Mouse (Mus musculus) neutrophil, adult 5-6 weeks (primary cell): Measurements from ENCODE around the gene Amtn. TPM values are rescaled to one million over a fixed set of nuclear protein-coding genes. Genes with fewer than 3 reads are reported as not detected.
"Not testable (repeated sequence)": the region's sequence is repeated elsewhere in the genome, so short reads cannot be mapped to it uniquely, and the experiment has no call there.

Experiments
- ATAC-seq: fragments of 151-379, 151-347 bp; 2 replicates; pipeline ENCODE4 v1.8.0; 2017; ENCODE audit warnings: mild to moderate bottlenecking, moderate TSS enrichment; ENCODE audit not compliant: insufficient number of reproducible peaks, poor library complexity, low FRiP score, severe bottlenecking; ENCODE audit errors: extremely low read depth
- total RNA-seq: library from RNA; stranded (forward); fragments of 200-1000 nt; gene quantifications from 2 replicates; pipeline ENCODE4 v1.2.3, GENCODE M21; 2017

The Amtn gene
- total RNA-seq = not detected in 2 replicates

GRCm38 (mm10) chr5:88375808-88376207 is at the start of gene Amtn:
Amtn (plus strand) TSS chr5:88376108.
- no peak for ATAC-seq

GRCm38 (mm10) chr5:88348533-88348932 is 27.4 kb upstream of the Amtn start:
- ATAC-seq = not testable (repeated sequence)

- no peak for ATAC-seq
These were observed 11.1 kb upstream of the Amtn start for GRCm38 (mm10) chr5:88364768-88365167.

DNA sequence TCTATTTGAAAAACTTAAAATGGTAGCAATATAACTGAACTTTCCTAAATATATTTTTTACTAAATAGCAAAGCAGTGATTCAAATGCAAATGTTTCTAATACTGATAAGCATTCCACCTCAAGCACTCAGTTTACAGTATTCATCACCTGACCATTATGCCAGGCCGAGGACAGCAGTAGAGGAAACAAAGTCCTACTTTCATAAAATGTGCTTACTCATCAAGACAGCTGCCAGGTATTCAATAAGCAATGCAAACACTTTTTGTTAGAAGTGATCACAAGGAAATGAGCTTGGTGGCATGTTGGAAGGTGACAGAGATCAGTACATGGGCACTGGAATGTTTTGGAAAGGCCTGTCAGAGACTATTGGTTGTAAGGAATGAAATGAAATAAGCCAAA is 9.0 kb upstream of the Amtn start:
- ATAC-seq = no peak

DNA sequence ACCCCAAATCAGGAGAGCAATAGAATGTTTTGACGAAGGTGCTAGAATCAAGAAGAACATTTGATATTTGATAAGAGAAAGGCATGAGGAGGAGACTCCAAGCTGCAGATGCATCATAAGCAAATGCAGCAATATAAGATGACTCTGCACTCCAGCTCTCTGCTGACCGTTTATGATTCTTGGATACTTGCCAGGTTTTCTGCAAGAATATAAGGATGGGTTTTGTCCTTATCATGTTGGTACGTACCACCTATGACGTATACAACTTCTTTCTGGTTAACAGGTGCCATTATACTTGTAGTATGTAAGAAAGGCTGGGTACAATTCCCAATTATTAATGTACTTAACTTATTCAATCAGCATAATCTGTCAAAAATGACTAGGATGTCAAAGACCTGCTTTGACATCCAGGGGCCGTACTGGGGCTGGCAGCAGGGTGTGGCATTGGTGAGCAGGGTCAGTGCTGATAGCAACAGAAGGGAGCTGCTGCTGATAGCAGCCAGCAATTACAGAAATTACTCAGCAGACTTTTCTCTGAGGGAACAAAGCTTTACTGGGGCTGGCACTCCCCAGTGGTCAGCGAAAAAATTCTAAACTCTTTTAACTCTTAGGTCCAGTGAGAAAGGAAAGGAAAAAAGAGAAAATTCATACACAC is 5.2 kb upstream of the Amtn start:
- ATAC-seq = no peak

DNA sequence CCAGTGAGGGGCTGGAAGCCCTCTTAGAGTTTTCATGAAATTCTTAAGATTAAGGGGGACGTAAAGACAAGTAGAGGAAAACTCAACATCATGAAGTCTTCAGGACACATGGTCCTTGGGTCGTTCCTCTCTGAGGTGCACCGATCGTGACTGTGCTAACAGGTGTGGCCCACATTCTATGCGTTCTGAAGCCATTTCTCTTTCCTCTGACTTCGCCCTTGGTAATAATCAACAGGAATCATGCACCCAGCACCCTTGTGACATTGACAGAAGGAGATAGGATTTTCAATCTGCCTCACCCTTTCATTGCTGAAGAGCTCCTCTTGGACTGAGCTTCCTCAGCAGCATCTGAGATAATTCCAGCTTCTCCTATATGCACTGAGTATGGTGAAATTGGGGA is 3.3 kb upstream of the Amtn start:
- ATAC-seq = no peak

- ATAC-seq = not testable (repeated sequence)
These were observed 16.1 kb downstream of the Amtn start for GRCm38 (mm10) chr5:88391960-88392359.

DNA sequence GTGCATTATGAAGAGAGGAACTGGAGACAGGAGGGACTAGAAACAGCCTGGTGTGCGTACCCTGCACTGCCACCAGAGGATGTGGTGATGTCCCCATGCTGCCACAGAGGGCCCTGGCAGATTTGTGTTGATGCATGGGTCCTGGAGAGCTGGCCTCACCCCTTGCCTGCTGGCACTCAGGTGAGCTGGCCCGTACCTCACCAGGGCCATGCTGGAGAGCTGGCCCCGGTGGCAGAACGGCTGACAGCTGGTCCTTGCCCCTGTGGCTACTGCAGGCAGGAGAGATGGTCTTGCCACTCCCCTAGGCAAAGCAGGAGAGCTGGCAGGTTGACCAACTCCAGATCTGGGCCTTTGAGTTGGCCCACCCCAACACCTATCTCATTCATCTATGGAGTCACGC is 22.7 kb downstream of the Amtn start:
- no peak for ATAC-seq

DNA sequence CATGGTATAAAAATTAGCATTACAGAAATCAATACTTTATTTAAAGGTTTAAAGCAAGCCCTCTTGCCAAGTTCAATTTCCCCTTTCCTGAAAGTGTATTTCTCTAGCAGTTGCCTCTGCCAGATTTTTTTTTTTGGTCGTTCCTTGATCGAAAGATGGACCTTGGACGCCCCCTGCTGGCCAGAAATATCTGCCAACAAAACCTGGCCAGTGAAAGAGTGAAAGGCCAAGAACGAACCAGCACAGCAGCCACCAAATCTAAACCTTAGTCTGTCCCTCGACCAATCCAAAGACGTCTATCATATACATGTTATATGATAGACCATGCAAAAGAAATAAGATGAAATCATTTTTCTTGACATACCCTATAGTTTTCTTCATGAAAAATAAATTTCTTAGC is 23.9 kb downstream of the Amtn start:
- no peak for ATAC-seq

DNA sequence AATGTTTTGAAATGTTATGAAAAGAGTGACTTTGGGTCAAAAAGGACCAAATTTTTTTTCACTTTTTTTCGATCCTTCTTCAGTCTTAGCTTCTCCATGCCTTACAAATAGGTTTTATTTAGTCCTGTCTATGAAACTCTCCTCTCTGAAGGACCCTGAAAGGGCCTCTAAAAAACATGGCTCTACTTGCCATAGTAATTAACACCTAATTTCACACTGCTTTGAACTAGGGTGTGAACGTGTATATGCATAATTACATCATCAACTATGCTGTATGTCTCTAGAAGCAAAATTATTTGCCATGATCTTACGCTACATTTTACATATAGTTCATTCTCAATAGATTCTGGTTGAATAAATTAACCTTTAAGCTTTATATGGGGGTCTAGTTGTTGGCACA is 25.6 kb downstream of the Amtn start:
- no peak for ATAC-seq

DNA sequence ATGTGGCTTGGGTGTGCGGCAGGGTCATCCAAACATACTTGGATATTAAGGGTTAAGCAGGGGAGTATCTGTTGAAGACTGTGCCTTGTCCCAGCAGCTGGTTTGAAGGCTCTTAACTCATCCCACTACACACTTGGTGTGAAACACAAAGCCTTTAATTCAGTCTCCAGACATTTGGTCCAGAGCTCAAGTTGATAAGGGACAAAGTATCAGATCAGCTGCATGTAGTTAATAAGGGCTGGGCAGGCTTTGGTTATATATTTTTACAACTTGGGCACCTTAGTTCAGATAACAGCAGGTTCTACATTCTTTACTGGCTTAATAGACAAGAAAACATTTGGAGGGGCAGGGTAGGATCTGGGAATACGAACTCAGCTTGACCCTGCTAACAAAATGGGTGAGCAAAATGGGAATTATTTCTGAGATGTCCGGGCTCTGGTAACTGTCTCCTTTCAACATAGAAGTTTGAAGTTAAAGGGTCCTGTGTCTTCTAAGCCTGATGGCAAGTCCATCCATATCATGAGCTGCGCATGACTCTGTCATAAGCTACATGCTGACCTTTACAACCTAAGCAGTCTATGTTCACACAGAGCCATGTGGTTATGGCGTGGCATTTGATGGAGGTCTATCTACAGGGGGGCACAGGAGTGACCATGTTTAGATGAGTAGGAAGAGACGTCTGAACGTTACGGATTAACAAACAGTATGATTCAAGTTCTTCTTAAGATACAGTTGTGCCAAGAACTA is 44.6 kb downstream of the Amtn start:
- ATAC-seq = no peak

- ATAC-seq = not testable (repeated sequence)
These were observed 49.0 kb downstream of the Amtn start for GRCm38 (mm10) chr5:88424892-88425291.

- ATAC-seq = no peak
These were observed 50.8 kb downstream of the Amtn start for GRCm38 (mm10) chr5:88426753-88427152.

Other genes starting within 250 kb of the Amtn start
- gene Gm11115, start 222.0 kb upstream of the Amtn start, total RNA-seq = not detected in 2 replicates
- gene Gm7714, start 107.2 kb upstream of the Amtn start, total RNA-seq = not detected in 2 replicates
- gene Prol1, start 58.8 kb upstream of the Amtn start, total RNA-seq = not detected in 2 replicates
- not detected in 2 replicates for gene Ambn, start 79.9 kb downstream of the Amtn start, total RNA-seq
- not detected in 2 replicates for gene Enam, start 111.9 kb downstream of the Amtn start, total RNA-seq
- 6.8 and 8.2 TPM in 2 replicates for gene Jchain, start 151.8 kb downstream of the Amtn start, total RNA-seq
- 56.3 and 59.2 TPM in 2 replicates for gene Utp3, start 178.4 kb downstream of the Amtn start, total RNA-seq
- 17.1 and 22.7 TPM in 2 replicates for gene Rufy3, start 188.9 kb downstream of the Amtn start, total RNA-seq